Mouse (Mus musculus) kidney, adult 11 months (tissue): ENCODE results near the gene Pln.
A peak's percentile ranks its signal among the peaks of the same experiment; 100 is the strongest.

Source experiments
- DNase-seq: peaks from one replicate; pipeline ENCODE4 v3.0.0; 2022

Pln gene

DNA sequence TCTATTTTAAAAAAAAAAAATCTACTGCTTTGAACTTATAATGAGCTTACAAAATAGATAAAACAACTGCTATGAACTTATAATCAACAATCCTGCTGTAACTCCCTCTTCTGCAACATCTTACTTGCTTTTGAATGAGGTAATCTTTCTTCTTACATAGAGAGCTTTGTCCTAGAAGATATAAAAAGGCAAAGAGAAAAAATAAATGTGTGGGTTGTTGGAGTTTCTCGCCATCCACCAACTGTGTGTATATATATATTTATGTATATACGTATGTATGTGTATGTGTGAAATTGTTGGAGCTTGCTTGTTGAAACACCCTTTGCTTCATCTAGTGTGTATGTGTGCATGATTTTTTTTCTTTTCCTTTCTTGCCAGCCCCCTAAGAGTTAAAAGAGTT lies 29.8 kb downstream of the Pln start:
- no peak for DNase-seq

DNA sequence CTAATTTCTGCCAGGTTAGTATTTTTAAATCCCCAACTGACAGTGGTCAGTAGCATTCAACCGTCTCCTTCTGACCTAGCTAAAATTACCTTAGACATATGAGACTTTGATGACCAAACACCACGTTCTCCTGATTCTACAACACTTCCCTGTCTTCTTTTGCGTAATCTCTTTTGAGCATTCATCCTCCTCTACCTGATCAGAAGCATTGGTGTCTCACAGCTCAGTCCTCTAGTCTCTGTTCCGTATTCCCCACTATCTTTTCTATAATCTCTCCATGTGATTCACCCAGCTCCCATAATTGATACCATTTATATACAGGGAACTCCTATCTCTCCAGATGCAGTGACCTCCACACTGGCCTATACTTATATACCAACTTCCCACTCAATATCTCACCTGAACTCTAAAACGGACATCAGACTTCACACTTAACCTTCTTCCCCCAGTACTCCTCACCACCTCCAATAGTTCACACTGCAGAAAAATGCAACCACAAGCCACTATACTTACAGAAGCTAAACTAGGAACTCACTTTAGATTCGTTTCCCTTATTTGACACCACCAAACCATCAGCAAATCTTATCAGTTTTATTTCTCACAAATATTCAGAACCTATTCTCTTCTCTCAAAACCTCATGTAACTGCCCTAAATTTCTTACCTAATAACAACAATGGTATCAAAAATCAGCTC lies 36.6 kb downstream of the Pln start:
- no peak for DNase-seq

DNA sequence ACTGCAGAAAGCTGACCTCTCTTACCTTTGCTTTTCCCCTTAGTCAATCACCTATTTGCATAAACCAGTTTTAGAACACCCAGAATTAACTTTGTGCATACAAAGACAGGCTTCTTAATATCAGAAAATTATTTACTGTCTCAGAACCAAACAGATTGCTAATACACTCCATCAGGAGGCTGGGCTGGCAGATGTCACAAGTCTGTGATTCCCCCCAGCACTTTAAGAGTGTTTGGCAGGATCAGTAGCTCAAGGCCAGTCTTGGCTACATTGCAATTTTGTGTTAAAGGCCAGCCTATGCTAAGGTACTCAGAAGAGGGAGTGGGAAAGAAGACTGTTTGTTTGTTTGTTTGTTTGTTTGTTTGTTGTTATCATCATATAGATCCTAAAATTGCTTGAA lies 39.6 kb downstream of the Pln start:
- no peak for DNase-seq

DNA sequence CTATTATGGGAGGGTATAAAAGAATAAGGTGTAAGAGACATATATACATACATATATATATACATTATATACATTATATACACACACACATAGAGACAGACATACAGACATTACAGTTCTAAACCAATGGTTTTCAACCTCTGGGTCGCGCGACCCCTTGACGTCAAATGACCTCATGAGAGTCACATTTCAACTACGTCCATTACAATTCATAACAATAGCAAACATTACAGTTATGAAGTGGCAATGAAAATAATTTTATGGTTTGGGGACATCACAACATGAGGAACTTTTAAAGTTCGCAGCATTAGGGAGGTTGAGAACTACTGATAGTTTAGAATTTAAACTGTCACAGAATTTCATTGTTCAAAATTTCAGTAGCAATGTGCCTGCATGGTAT lies 40.8 kb downstream of the Pln start:
- DNase-seq: no peak

DNA sequence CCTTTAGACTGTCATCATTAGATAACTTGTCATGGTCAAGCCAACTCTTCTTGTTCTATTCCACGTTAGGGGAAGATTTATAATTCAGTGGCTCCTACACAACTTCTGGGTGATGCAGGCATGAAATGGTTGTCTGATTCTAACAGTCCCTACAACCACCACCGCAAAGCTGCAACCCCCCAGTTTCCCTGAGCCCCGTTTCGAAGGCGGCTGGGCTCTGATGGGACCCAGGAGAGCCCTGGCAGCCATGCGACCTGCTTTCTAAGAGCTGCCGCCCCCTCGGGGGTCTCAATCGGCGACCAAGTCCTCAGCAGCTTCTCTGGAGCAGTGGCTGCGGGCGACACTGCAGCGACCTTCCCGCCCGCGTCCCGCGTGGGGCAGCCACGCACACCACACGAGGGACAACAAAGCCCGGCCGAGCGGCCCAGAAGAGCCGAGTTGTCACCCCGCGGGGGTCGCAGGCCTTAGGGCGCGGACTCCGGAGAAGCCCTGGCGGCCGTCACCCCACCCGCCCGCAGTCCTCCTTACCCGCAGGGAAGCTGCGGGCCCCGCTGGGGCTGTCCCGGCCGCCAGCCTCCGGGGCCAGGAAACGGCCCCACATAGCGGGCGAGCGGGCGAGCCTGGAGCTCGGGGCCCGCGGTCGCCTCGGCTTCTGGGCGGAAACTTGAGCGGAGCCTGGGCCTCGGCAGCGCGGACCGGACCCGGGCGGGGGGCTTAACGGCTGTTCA lies 41.7 kb downstream of the Pln start:
- DNase-seq: peak; percentile 21

DNA sequence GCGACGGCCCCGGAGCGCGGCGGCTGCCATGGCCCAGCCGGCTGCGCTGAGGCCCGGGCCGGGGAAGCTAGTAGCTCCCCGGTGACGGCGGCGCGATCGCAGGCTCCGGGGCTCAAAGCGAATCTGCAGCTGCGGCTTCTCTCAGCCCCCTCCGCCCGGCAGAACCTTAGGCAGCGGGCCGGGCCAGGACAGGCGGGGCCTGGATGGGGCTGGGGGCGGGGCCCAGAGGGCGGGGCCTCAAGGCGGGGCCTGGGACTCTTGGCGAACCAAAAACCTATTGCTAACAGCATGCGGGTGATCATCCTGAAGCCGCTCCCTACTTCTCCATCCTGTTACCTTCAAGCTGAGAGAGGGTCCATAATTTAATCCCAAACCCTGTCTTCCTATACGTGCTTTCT lies 42.2 kb downstream of the Pln start, which contains the start of gene Cep85l:
Cep85l (minus strand) TSS at position 239 of the 398 bp plus-strand sequence.
- DNase-seq: peak; percentile 83

DNA sequence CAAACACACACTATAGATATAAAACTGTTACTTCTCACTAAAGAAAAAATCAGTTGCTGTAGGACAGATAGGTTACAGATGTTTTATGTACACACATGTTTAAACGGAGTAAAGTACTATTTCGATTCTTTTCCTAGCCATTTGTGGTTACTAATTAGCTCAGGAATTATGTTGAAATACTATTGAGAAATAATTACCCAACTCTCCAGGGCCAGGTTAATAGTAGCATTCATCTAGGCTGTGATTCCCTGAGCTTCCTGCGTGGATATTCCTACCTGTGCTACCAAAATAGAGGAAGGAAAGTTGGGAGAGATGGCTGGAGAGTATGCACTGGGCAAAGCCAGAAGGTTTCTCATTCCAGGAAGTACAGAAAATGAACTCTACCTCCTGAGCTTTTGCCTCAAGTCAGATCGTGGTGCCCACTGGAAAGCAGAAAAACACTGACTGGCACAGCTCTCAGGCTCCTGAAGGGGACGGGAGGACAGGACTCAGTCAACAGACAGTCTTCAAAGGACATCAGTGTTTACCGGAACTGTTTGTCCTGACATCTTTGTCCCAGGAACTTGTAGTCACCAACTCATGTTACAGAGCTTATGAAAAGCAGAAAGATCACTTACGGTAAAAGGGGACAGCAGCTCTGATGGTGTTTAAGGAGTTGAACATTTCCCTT lies 45.4 kb downstream of the Pln start:
- DNase-seq: no peak

DNA sequence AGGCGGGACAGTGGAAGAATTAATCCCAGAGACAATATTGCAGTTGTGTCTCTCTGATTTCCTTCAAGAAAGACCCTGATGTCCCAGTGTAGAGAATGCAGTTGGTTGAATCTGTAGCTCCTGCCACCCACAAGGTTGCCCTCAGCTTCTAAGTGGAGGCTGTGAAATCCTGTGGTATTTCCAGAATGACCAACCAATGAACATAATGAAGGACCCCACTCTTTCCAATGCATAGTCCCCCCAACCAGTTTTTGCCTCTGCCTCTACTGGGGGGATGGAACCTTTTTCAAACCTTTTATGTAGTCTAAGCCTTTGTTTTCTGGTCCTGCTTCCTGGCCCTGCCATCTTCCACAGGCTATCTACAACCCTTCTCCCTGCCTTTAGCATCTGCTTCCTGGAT lies 47.4 kb downstream of the Pln start:
- DNase-seq: no peak

DNA sequence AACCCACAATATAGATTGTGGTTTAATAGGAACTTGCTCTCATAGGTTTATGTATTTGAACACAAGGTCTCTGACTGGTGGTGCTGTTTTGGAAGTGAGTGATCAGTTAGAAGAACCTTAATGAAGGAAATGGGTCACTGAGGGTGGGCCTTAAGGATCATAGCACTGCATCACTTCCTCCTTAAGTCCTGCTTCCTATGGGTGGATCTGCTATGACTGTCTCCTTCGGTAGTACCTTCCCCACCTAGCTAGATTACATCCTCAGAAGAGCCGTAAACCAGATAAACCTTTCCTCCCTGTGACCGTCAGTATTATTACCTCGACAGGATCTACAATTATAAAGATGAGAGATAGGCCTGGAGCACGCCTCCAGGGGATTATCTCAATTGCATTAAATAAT lies 48.0 kb downstream of the Pln start:
- no peak for DNase-seq

DNA sequence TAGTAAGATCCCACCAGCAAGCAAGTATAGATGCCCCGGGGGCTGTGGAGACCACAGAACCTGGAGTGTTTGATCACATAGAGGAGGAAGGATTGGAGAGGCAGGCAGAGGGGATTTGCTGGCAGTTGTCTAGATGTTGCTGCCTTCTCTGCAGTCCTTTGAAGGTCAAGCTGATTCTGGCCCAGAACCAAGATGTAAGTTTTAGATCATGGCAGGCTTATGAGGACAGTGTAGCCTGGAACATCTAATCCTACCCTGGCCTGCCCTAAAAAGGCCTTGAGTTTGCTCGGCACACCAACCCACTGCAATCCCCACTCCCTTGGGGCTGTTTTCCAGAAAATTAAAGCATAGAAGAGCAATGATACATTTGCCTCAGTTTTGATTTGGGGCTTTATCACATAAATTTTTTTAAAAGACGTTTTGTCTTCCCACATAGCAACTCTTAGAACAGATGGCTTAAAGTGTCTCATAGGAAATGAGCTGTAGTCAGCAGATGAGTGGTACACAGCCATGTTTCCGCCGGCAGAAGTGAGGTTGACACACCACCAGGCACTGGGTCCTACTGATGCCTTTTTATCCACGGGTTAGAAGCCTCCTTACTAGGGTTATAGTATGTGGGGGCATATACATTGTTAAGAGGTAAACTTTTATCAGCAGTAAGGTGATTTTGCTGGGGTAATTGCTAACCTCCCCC lies 50.9 kb downstream of the Pln start:
- DNase-seq: no peak

DNA sequence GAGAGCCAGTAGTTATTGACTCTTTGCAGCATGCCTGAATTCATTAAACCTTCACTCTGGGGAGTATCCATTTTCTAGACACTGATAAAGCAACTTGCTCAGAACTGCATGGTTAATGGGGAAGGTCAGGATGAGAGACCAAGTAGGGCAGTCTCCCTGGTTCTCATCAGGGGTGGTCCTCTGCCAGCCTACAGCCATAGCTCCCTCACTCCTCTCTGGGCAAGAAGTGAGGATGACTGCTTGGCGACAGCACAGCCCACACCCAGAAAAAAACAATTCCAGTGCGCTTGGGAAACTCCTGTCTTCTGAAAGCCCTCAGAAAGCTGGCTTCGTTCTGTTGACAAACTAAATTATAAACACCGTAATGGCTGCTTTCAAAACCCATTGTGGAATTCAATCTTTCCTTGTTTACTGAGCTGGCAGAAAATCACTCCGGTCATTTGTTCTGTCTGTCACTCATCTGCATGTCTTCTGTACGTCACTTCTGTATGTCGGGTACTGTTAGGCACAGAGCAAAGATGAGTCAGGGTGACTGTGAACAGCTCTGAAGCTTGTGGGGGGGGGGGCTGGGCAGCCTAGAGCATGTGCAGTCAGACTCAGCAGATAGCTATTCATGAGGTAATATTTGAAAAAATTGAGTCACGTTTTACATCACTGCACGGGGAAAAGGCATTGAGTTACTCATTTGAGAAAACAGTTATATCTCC lies 57.6 kb downstream of the Pln start:
- no peak for DNase-seq
